Mouse (Mus musculus) heart, adult 18-20 months (tissue): ENCODE measurements at regions not wholly inside any gene's neighbourhood (a gene's known extent, or its start where the extent isn't known, plus 50 kb on each side); places are given as distances from the start of the nearest gene placed in this dataset.

Experiments
- DNase-seq, 2 experiments: peaks; one replicate each; pipeline ENCODE4 v3.0.0; 2021 to 2022; ENCODE audit warnings: mixed read lengths in 1 of 2

GRCm38 (mm10) chr11:33061570-33061969 lies 85.6 kb downstream of the Fgf18 start:
- no peak for DNase-seq

- DNase-seq = no peak
Measured at GRCm38 (mm10) chr11:33060352-33060751, 86.8 kb downstream of the Fgf18 start.

DNA sequence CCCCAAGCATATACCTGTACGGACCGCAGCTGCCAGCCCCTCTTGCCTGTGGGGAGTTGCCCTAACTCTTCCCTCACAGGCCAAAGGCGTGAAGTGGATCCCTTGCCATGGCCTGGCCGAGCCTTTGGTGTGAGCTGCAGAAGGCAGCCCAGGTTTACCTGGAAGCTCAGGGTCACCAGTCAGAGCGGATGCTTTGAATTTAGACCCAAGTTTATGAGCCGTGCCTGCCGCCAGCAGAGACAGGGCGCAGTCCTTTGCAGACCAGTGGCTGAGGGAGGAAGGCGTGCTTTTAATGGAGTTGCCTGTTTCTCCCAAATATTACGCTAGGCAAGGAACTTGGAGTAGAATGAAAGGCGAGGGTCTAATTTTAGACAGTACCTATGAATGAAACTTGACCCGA lies 97.0 kb downstream of the Fgf18 start:
- DNase-seq = no peak

DNA sequence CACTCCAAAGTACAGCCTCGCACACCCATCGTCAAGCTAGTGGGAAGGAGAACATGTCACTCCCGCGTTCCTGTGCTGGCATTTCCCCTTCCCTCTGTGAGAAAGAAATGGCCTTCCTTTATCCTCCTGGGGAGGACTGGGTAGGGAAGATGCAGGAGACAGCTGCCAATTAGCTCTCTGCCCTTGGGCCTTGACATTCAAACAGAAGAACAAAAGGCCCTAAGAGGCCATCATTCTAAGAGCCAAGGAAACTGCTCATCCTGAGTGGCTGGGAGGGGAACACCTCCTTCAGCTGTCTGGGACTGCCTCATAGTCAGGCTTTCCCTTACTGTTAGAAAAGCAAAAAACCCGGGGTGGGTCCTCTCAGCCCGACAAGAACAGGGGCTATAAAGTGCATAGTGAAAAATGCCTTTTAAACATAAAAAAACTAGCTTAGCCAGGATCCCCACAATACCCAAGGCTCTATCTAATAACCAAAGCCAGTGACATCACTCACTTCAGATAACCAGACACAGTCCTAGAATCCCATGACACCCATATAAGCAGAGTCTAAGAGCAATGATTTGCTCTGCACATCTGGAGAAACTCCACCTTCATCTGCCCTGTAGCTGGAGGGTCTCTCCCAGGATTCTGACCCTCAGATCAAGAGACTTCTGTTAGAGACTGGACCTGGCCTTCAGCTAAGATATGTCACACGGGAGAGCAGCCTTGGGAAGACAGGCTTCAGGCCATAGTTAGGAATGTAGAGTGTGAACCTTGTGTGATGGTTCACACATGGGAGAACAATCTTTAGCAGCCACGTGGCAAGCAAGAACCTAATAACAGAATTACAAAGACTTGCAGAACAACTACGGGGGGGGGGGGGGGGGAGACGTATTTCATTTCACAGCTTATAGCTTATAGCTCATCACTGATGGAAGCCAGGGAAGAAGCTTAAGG lies 107.1 kb downstream of the Fgf18 start:
- no peak for DNase-seq

DNA sequence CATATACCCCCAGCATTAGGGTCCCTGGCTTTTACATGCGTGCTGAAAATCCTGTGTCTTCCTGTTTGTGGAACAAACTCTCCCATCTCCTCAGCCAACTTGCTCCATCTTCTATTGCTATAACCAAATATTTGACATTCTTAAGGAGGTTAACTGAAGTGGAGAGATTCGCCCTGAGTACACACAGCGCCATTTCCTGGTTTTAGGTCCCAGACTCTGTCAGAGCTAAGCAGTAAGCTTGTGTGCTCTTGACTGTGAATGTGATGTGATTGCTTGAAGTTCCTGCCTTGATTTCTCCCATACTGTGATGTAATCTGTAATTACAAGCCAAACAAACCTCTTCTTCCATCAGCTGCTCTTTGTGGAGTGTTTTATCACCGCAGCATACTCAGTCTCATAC lies 110.8 kb downstream of the Fgf18 start:
- no peak for DNase-seq

GRCm38 (mm10) chr11:33028920-33029319 lies 118.3 kb downstream of the Fgf18 start:
- DNase-seq = peak; percentile 15 to 47

- no peak for DNase-seq
Measured at GRCm38 (mm10) chr11:33027121-33027520, 120.1 kb downstream of the Fgf18 start.

DNA sequence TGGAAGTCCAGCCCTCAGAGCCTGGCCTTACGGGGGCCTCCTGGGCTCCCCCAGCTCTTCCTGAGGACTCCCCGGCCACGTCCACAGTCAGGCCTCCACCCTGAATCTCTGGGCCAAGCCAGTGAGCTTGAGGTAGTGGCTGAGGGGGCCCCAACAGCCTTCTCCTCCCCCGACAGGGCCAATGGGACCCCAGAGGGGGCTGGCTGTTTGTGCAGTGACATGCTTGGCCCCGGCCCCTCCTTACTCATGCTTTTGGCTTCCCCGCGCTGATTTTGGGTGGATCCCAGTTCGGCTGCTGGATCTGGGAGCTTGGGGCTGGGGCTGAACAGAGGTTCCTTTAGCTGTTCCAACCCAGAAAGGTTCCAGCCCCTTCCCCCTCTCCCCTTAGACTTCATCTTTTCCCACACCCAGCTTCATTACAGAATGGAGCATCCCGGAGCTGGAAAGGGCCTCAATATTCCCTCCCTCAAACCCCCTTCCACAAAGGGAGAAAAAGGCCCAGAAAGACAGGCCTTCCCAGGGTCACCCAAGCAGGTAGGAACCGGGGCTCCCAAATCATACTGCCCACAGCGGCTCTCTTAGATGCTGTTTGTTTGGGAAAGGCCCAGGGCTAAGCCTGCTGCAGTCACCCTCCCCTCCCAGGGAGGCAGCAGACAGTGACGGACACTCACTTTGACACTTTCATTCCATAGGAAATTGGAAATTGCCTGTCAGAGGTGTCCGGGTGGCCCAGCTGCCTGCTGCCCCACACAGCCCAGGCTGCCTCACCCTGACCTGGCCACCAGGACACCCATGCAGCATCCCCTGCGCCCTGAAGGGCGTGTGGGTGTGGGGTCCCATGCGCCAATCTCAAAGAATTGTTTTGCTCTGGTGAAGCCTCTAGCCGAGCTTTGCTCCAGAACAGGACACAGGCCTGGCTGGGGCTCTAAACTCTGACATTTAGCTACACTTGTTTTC lies 133.7 kb downstream of the Fgf18 start:
- DNase-seq = peak; percentile 80 to 82

DNA sequence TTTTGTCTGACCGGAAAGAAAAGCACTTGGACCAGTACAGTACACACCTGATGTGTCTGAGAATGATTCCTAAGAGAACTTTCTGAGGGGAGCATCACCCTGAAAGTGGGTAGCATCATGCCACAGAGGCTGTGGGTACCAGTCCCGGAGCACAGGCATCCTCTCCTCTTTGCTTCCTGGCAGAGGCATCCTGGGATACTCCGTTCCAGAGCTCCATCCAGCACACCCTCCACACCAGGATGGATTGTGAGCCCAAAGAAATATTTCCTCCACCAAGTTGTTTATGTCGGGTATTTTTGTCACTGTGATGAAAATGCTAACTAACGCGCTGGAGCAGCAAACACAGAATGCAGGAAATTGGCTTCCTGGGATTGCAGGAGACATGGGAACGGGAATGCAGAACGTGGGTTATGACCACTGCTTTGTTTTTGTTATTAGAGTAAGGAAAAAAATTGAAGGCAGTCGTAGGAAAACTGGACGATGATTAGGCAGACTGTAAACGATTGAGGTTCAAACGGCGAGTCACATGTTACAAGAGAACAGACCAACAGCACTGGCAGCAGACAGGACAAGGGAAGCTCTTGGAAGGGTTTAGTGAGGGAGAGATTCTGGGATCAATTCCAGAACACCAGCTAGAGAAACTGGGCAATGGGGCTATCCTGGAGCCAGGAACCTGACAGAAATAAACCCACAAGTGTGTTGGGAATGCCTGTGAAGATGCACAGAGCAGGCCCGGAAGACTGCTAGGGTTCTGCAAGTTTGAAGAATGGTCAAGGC lies 134.6 kb downstream of the Fgf18 start:
- DNase-seq = peak; percentile 59 to 67

DNA sequence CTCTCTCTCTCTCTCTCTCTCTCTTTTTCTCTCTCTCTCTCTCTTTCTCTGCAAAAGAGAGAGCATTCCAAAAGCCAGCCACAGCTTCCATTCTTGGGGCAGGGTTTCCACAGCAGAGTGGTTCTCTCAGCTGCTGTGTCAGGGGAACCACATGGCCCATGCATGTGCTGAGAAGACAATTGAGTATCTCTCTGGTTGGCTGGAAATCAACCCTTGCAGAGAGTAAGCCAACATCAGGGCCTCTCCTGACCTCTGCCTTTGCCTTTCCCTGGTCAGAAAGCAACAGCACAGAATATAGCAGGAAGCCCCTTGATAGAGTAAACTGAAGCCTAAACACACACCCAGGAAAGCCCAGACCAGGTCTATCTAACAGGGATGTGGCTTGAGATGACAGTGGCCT lies 138.6 kb downstream of the Fgf18 start:
- DNase-seq = peak in 1 of 2 experiments; percentile 21

- peak in 1 of 2 experiments; percentile 28 for DNase-seq
Measured at GRCm38 (mm10) chr11:33007826-33008530, 139.2 kb downstream of the Fgf18 start.

- peak in 1 of 2 experiments; percentile 8 for DNase-seq
Measured at GRCm38 (mm10) chr11:33007366-33007765, 139.8 kb downstream of the Fgf18 start.

DNA sequence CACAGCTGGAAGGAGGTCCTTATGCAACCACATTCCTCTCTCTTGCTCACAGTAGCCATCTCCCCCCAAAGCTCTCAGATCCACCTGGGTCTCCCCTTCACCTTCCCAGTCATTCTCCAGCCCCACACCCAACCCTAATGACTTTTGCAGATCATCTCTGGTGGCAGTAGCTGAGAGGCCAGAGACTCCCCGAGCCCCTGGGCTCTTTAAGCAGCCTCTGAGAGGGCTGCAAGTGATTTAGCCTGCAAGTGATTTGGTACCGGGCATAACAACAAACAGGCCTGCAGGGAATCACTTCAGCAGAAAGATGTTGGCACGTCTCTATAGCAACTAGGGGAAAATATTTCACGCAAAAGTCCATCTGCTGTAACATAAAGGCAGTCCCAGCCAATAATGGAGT lies 142.0 kb downstream of the Fgf18 start:
- DNase-seq = no peak

GRCm38 (mm10) chr11:33004603-33005002 lies 142.6 kb downstream of the Fgf18 start:
- DNase-seq = no peak

DNA sequence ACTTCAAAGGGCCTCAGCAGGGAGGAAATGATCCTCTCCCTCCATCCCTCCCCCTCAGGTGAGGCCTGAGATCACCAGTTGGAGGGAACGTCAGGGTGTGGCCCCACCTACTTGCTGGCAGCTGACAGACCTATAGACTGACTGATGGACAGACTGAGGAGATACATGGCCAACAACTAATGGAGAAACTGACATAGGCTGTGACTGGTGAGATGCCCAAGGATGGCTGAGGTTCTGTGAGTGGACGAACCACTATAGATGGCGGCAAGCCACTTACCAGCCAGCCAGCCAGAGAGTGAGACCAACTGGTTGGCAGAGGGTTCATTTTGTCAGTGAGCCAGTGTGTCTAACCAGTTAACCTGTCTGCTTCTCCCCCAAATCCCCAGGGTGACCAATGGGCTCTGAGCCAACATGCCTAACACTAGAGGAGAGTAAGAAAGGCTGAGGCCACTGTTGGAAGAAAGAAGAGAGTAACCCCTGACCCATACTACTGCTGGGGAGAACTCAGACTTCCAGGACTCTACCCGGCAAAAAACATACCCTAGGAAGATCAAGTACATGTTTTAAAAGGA lies 147.4 kb downstream of the Fgf18 start:
- DNase-seq = no peak

- peak in 1 of 2 experiments; percentile 4 for DNase-seq
Measured at GRCm38 (mm10) chr11:32998687-32999605, 148.3 kb downstream of the Fgf18 start.

DNA sequence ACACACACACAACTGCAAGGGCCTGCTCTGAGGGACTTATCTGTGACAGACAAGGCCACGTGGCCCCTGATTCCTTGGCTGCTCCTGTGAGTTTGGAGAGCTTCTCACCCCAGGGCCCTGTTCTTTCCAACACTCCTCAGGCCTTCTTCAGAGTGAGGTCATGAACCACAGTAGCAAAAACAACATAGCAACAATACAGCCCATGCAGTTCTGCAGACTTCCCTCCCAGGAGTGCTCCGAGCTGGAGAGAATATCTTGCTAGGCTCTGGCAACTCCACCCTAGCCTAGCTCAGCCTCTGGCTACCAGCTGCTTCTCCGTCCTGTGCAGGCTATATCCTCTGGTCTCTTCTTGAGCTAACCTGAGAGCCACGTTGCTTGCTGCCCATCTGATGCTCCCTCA lies 152.8 kb downstream of the Fgf18 start:
- peak; percentile 37 to 72 for DNase-seq

DNA sequence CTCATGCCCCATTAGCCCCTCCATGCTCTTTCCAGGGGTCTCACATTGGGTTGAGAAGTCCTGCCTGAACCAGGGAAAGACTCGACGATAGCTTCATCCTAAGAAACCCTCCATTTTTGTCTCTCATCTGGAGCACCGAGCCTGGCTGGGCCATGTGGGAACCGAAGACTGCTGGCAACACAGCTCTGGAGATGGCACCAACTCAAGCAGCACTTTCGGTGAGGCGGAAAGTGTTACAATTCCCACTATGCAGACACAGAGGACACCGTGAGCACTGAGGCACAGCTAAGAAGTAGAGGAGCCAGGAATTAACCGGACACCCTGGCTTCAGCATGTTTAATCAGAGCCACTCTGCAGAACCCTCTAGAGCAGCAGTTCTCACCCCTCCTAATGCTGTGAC lies 153.8 kb downstream of the Fgf18 start:
- DNase-seq = no peak

GRCm38 (mm10) chr11:32991036-32991616 lies 156.1 kb downstream of the Fgf18 start:
- peak in 1 of 2 experiments; percentile 66 for DNase-seq
